Mouse (Mus musculus): Measurements from ENCODE around the gene Sult2b1.
A peak's percentile ranks its signal among the peaks of the same experiment; 100 is the strongest.

Sult2b1 gene

DNA sequence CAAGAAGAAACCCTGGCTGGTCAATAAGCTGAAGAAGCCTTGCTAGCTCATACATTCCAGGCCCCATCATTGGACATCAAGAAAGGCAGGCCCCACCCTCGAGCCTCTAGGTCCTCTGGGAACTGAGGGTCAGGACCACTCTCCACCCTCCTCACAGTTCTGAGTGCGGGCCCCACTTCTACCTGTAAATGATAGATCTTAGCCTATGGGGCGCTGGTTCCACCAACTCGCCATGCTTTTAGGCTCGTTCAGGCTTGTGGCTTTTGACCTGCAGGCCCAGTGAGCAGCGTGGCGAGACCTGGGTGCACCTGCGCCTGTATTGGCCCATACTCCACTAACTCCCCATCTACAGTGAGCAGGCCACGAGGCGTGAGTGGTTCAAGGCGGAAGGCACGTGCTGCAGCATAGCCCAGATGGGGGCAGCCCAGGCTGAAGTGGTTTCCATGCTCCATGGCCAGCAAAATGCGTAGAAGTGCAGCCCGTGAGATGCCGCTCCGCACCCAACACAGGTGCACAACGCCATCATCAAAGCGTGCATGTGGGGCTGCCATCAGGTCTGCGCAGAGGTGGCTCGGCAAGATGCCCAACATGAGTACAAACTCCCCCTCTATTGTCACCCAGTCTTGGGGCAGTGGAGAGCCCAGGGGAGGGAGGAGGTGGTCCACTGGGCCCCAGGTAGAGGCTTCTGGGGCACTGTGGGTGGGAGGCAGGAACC lies 73.8 kb downstream of the Sult2b1 start:
- DNase-seq, result no peak

DNA sequence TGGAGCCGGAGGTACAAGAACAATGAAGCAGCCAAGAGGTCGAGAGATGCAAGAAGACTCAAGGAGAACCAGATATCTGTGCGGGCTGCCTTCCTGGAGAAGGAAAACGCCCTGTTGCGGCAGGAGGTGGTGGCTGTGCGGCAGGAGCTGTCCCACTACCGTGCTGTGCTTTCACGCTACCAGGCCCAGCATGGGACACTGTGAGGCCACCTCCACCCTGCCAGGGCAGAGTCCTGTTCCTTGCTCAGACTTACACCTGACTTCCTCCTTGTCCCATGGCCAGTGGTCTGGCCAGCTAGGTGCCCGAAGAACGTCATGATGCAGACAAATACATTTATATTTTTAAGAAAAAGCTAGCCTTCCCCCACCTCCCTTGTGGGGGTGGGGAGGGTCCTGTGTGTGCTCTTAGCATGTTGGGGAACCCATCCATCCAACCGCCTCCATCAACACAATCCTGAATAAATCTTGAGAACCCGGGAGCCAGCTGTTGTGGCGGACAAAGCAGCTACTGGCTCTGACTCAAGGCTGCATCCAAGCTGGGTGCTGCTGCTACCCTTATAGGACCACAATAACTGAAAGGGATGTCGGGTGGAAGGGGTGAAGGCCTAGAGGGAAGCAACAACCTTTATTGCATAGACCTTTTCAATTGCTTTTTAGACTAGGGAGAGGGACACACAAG lies 74.7 kb downstream of the Sult2b1 start:
- DNase-seq, result no peak

- no peak for DNase-seq
Measured at GRCm38 (mm10) chr7:45709036-45709435, 75.4 kb downstream of the Sult2b1 start.

- no peak for DNase-seq
Measured at GRCm38 (mm10) chr7:45708221-45708761, 76.2 kb downstream of the Sult2b1 start.

DNA sequence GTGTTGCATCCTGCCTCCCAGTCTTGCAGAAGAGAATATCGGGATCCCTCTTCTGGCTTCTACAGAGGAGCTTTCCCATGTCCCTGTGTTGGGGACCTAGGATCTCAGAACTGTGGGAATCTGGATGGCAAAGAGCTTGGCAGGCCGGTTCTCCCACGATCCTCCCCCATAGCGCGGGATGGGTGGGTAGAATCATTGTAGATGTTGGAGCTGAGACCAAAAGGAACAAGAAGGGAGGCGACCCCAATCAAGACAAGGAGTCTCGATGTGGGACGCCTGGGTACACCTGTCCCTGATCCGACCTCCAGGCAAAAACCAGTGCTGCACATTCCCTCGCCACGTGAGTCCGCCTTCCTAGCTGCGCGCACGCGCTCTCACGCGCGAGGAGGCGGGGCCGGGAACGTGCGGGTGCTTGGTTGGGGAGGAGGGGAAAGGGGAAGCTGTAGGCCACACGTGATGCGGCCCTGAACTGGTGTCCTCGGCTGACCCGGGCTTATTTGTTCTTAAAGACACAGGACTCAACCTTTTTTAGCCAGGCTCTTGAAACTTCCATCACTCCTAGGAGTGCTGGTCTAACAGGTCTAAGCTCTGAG lies 77.0 kb downstream of the Sult2b1 start:
- DNase-seq, result peak; percentile 91

GRCm38 (mm10) chr7:45706721-45707241 lies 77.7 kb downstream of the Sult2b1 start:
- peak; percentile 95 for DNase-seq

GRCm38 (mm10) chr7:45705873-45706281 lies 78.6 kb downstream of the Sult2b1 start:
- peak; percentile 66 for DNase-seq

DNA sequence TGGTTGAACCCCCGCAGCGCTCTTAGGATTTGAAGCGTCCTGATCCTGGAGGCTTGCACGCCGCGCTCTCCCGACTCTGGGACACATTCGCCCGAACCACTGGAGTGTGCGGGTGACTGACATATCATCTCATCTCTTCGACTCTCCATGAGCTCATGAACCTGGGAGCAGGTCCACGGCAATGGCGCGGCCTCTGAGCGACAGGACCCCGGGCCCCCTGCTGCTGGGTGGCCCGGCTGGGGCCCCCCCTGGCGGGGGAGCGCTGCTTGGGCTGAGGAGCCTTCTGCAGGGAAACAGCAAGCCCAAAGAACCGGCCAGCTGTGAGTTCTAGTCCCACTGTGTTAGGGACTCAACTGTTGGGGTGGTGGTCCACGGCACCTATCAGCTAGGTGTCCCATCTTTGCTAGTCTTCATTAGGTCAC lies 79.0 kb downstream of the Sult2b1 start:
- peak; percentile 65 for DNase-seq

DNA sequence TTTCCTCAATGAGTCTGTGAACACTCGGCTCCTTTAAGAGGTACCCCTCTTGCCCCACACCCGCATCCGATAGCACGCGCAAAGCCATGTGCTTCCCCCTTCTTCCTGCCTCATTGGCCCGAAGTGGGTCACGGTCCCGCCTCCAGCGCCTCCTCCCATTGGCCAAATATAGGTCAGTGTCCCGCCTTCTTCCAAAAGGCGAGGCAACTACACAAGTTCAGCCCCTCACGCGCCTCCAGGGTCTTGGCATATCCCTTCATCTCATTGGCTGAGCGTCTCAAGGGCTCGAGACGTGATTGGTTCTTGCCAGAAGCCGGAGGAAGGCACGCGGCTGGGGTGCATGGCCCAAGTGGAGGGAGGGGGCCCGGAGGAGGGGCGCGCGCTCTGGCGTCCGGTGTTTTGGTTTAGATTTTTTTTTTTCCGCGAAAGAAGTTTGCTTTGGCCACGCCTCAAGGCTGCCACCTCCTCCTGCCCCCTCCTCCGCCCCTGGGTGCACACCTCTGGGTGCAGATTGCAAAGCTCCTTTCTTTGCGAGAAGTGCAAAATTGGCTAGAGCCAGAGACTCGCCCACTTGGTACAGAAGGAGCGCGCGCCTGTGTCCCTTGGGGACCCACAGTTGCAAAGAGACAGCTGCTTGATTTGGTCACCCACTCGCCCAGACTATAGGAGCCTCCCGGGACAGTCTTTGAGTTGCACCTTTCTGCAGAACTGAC lies 79.6 kb downstream of the Sult2b1 start, which contains the start of gene Dbp:
Dbp (plus strand) TSS at position 359 of the 713 bp plus-strand sequence.
- peak; percentile 99 for DNase-seq

GRCm38 (mm10) chr7:45704046-45704559 lies 80.4 kb downstream of the Sult2b1 start:
- DNase-seq, result peak; percentile 62

DNA sequence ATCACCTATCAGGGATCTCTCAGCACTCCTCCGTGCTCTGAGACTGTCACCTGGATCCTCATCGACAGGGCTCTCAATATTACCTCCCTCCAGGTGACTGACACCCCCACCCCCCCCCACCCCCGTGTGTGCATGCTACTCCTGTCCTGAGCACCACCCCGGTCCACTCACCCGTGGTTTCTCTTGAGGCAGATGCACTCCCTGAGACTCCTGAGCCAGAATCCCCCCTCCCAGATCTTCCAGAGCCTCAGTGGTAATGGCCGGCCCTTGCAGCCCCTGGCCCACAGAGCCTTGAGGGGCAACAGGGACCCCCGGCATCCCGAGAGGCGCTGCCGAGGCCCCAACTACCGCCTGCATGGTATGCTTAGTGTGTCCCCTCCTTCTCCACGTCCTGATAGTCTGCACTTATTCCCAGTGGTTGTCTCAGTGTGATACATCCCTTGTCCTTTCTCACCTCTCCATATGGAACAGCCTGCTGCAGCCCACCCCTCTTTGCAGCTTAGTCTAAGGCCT lies 80.9 kb downstream of the Sult2b1 start:
- DNase-seq, result peak; percentile 34

DNA sequence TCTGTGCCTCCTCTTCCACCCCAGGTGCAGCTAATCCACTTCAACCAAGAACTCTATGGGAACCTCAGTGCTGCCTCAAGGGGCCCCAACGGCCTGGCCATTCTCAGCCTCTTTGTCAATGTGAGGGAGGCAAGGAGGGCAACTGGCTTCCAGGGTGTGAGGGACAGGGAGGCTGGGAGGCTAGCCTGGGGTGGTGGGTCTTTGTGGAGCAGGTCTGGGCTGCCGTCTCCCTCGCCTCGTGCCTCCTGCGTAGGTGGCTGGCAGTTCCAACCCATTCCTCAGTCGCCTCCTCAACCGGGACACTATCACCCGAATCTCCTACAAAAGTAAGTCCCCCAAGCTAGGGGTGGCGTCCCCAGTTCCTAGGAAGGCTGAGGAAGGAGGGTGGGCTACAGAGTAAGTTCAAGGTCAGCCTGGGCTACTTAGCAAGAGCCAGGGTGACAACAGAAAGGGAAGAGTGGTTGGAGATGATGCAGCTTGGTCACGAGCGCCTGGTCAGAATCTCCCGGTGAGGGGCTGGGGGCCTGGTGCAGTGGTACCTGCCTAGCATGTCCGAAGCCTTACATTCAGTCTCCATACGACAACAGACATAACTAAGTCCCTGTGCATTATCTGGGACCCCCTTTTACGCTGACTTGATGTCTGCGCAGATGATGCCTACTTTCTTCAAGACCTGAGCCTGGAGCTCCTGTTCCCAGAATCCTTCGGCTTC lies 81.5 kb downstream of the Sult2b1 start:
- DNase-seq, result no peak

GRCm38 (mm10) chr7:45702316-45702715 lies 82.2 kb downstream of the Sult2b1 start:
- DNase-seq, result no peak

- no peak for DNase-seq
Measured at GRCm38 (mm10) chr7:45701607-45702006, 82.9 kb downstream of the Sult2b1 start.

- no peak for DNase-seq
Measured at GRCm38 (mm10) chr7:45701072-45701471, 83.4 kb downstream of the Sult2b1 start.

DNA sequence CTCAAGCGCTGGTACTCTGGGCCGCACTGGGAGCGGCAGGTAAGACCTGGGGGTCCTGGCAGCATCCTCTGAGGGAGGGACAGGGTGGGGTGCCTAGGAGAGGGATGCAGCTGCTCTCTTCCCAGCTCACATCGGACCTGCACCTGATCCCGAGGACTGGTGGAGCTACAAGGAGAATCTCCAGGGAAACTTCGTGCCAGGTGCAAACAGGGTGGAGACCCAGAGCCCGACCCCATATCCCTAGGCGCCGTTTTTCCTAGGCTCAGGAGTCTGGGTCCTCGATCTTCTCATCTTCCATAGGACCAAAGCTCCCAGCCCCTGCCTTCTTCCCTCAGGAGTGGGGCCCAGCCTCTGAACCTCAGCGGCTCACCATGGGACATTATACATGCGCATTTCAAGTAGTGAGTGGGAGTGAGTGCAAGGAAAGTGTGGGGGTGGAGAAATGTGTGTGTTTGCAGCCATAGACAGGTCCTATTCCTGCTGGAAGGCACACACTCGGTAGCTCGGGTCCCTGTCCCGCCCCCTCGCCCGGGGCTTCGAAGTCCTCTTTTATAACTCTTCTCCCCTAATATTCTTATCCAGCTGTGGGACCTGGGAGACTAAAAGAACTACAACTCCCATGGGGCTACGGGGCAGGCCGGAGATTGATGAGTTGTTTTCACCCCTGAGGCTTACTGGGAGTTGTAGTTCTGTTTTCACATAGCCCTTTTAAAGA lies 84.0 kb downstream of the Sult2b1 start:
- DNase-seq, result peak; percentile 80

GRCm38 (mm10) chr7:45699523-45700141 lies 84.8 kb downstream of the Sult2b1 start, which contains the start of gene Car11:
TSS of gene Car11 (plus strand) at chr7:45699843.
- peak; percentile 42 for DNase-seq

DNA sequence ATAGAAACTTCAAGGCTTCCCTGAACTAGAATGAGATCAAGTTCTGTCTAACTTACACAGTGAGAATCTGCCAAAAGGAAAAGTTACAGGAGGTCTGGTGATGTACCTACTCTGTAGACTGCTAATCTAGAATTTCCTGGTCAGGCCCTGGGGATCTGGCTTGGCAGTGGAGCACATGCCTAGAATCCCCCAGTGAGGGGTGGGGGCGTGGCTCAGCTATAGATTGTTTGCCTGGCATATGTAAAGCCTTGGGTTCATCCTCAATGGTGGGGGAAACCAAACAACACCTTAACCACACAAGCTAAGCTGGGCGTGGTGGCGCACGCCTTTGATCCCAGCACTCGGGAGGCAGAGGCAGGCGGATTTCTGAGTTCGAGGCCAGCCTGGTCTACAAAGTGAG lies 86.6 kb downstream of the Sult2b1 start:
- no peak for DNase-seq

GRCm38 (mm10) chr7:45695098-45695497 lies 89.4 kb downstream of the Sult2b1 start:
- peak; percentile 53 for DNase-seq

DNA sequence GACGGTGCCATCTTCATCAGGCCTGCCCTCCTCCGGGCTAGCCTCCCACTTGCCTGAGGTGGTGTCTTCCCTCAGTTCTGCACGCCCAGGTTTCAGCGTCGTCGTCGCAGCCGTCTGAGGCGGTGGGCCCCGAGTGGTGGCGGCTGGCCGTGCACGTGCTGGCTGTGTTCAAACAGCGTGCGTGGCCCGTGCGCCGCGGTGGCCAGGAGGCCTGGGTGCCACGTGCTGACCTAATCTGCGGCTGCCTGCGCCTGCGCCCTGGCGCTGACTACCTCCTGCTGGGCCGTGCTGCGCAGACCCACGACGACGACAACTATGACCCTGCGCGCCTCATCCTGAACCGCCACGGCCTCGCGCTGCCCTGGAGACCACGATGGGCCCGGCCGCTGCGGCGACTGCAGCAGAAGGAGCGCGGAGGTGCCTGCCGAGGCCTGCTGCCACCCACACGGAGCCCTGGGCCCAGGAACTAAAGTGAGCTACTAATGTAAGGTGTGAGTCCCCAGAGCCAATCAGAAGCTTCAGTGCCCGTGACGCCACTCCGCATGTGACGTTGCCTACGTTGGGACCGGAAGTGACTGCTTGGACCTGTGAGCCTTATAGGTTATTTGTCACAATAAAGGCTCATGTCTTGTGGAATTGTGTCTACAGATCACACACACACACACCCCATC lies 90.4 kb downstream of the Sult2b1 start, which contains the start of gene Sec1:
Sec1 (minus strand) TSS at position 482 of the 671 bp plus-strand sequence.
- no peak for DNase-seq

Measured in thymus, postnatal 14 days (tissue).